Mouse (Mus musculus): ENCODE measurements around the gene 1700018F24Rik.
A peak's percentile ranks its signal among the peaks of the same experiment; 100 is the strongest.
"Not testable (repeated sequence)": the region's sequence is repeated elsewhere in the genome, so short reads cannot be mapped to it uniquely, and the experiment has no call there.

1700018F24Rik gene

GRCm38 (mm10) chr5:145081866-145082613, 39.2 kb downstream of the 1700018F24Rik start:
- DNase-seq (ENCODE audit: low spot score): no peak

- not testable (repeated sequence) for DNase-seq (ENCODE audit: low spot score)
These were observed 40.4 kb downstream of the 1700018F24Rik start for GRCm38 (mm10) chr5:145083201-145083600.

GRCm38 (mm10) chr5:145083632-145084451, 41.1 kb downstream of the 1700018F24Rik start, which contains the start of the genes Arpc1a and Kpna7:
Arpc1a (plus strand) TSS chr5:145083830.
Kpna7 (minus strand) TSS chr5:145084030.
- peak; percentile 76 for DNase-seq (ENCODE audit: low spot score)

- DNase-seq (ENCODE audit: low spot score): no peak
These were observed 42.0 kb downstream of the 1700018F24Rik start for GRCm38 (mm10) chr5:145084822-145085221.

- no peak for DNase-seq (ENCODE audit: low spot score)
These were observed 45.4 kb downstream of the 1700018F24Rik start for GRCm38 (mm10) chr5:145088186-145088585.

GRCm38 (mm10) chr5:145089878-145090277, 47.1 kb downstream of the 1700018F24Rik start:
- DNase-seq (ENCODE audit: low spot score): no peak

All from left cerebral cortex, adult 11 months (tissue).